Mouse (Mus musculus) ES-Bruce4 (cell line): ENCODE results near the gene Spata19.

Source experiments
- CTCF ChIP-seq: IDR thresholded peaks from one replicate; pipeline ENCODE4 v1.8.1; 2011; ENCODE audit warnings: low read depth, low read length
- EP300 ChIP-seq: IDR thresholded peaks from 2 replicates; pipeline ENCODE4 v1.6.1; 2011; ENCODE audit warnings: low read depth, low read length; ENCODE audit not compliant: insufficient read depth
- POLR2A ChIP-seq: IDR thresholded peaks from one replicate; pipeline ENCODE4 v1.8.1; 2011; ENCODE audit warnings: low read length; ENCODE audit not compliant: insufficient read depth

DNA sequence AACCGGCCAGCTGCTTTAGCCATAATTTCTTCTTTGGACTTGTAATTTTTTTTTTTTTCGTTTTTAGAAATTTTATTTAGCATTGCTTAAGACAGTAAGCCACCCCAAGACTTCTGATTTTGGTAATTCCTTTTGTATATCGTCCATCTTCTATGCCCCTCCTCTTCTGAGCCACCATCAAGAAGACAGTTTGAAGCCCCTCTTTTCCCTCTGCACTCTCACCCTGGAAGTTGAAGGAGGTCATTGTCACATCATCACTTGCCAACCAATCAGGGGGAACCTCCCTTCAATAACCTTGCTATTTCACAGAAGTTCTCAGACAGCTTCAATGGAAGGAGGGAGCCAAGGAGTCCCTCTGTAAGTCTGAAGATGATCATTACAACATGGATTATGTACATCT, at the start of gene Spata19:
- TF ChIP-seq CTCF (no peak), EP300 (no peak), POLR2A (no peak)
